Mouse (Mus musculus): ENCODE results near the gene Cln5. TPM values are rescaled to one million over a fixed set of nuclear protein-coding genes. Genes with fewer than 3 reads are reported as not detected.

The Cln5 gene
- polyA plus RNA-seq, 1 experiment from 2014 or later: 11.2 TPM

- ATAC-seq (no peak), DNase-seq (ENCODE audit: low spot score) (no peak)
- Histone ChIP-seq H3K36me3 (ENCODE audit: control insufficient read depth, insufficient read depth, low read length) (0 out of 2 replicates have a peak, but pooled peaks cover 5% of the 10 kb centered on the region), H3K27me3 (replicated peaks; ENCODE audit: control insufficient read depth, insufficient read depth, low read length) (no peaks in the 10 kb centered on the region), H3K4me1 (ENCODE audit: control insufficient read depth, insufficient read depth, low read length) (peaks cover 17% of the 10 kb centered on the region), H3K4me3 (ENCODE audit: low read depth, low read length) (no peak overlapping the region), H3K27ac (ENCODE audit: low read depth, low read length) (no peak overlapping the region), H3K9ac (ENCODE audit: low read length) (no peak overlapping the region), H3K4me2 (ENCODE audit: low read length) (peak overlapping the region; percentile 72; the same call in 1 of the 2 replicates), H3K9me3 (replicated peaks; ENCODE audit: control insufficient read depth, low read length) (no peaks in the 10 kb centered on the region)
- 82% methylated on average over 13 of the region's 13 CpGs for WGBS
These were observed 30.3 kb downstream of the Cln5 start for GRCm38 (mm10) chr14:103100296-103100695.

DNA sequence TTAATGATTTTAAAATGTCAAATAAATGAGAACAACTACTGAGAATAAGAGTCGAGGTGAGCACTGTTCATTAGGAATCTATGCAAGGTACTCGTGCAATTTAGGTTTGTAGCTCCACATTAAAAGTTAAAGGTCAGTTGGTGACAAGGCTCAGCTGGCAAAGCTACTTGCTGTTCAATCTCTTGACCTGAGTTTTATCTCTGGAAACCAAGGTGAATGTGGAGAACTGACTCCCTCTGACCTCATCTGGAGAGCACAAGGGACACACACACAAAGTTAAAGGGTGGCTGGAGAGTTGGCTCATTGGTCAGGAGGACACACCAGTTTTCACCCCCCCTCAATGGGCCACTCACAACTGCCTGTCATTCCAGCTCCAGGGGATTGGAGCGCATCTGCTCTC is 31.2 kb downstream of the Cln5 start:
- no peaks in the 10 kb centered on the region for H3K9me3 ChIP-seq (replicated peaks; ENCODE audit: control insufficient read depth, low read length)
- H3K4me1 ChIP-seq (ENCODE audit: control insufficient read depth, insufficient read depth, low read length): peaks cover 15% of the 10 kb centered on the region
- no peak overlapping the region for H3K27ac ChIP-seq (ENCODE audit: low read depth, low read length)
- 0 out of 2 replicates have a peak, but pooled peaks cover 5% of the 10 kb centered on the region for H3K36me3 ChIP-seq (ENCODE audit: control insufficient read depth, insufficient read depth, low read length)
- ATAC-seq (no peak), DNase-seq (ENCODE audit: low spot score) (no peak)
- H3K4me3 ChIP-seq (ENCODE audit: low read depth, low read length): no peak overlapping the region
- 91% methylated on average over 3 of the region's 3 CpGs for WGBS
- no peak overlapping the region for H3K4me2 ChIP-seq (ENCODE audit: low read length)
- H3K27me3 ChIP-seq (replicated peaks; ENCODE audit: control insufficient read depth, insufficient read depth, low read length): no peaks in the 10 kb centered on the region
- no peak overlapping the region for H3K9ac ChIP-seq (ENCODE audit: low read length)

- Histone ChIP-seq H3K4me2 (ENCODE audit: low read length) (no peak overlapping the region), H3K27me3 (replicated peaks; ENCODE audit: control insufficient read depth, insufficient read depth, low read length) (no peaks in the 10 kb centered on the region), H3K27ac (ENCODE audit: low read depth, low read length) (no peak overlapping the region), H3K9ac (ENCODE audit: low read length) (no peak overlapping the region), H3K4me3 (ENCODE audit: low read depth, low read length) (no peak overlapping the region), H3K36me3 (ENCODE audit: control insufficient read depth, insufficient read depth, low read length) (no peaks in the 10 kb centered on the region), H3K9me3 (replicated peaks; ENCODE audit: control insufficient read depth, low read length) (no peaks in the 10 kb centered on the region), H3K4me1 (ENCODE audit: control insufficient read depth, insufficient read depth, low read length) (peaks cover 7% of the 10 kb centered on the region)
- ATAC-seq (no peak), DNase-seq (ENCODE audit: low spot score) (no peak)
- WGBS: 59% methylated on average over 6 of the region's 6 CpGs
These were observed 32.2 kb downstream of the Cln5 start for GRCm38 (mm10) chr14:103102246-103102645.

DNA sequence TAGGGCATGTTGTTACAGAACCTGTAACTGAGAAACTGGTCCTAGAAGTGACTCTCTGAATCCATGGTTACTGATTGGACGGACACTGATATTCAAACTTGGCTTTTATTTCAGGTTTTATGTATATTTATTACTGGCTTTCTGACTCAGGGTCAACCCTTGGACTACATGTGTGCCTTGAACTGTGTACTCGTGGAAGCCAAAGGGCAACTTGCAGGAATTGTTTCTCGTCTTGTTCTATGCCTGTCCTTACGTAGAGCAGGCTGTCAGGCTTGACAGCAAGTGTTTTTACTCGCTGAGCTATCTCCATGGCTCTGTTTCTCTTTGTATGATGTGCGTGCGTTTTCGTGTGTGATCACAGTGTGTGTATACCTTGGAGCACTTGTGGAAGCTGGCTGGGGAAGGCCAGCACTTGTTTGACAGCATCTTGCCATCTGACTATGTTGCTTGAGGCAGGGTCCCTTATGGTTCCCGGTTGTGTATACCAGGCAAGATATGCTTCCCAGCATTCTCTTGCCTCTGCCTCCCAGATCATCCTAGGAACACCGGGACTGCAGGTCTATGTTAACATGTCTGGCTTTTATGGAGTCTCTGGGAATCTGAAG is 32.8 kb downstream of the Cln5 start:
- WGBS: 86% methylated on average over 10 of the region's 10 CpGs

GRCm38 (mm10) chr14:103106301-103106700 is 36.3 kb downstream of the Cln5 start:
- Histone ChIP-seq H3K36me3 (ENCODE audit: control insufficient read depth, insufficient read depth, low read length) (no peaks in the 10 kb centered on the region), H3K4me2 (ENCODE audit: low read length) (no peak overlapping the region), H3K27ac (ENCODE audit: low read depth, low read length) (no peak overlapping the region), H3K9me3 (replicated peaks; ENCODE audit: control insufficient read depth, low read length) (no peaks in the 10 kb centered on the region), H3K9ac (ENCODE audit: low read length) (no peak overlapping the region), H3K27me3 (replicated peaks; ENCODE audit: control insufficient read depth, insufficient read depth, low read length) (no peaks in the 10 kb centered on the region), H3K4me1 (ENCODE audit: control insufficient read depth, insufficient read depth, low read length) (no peaks in the 10 kb centered on the region), H3K4me3 (ENCODE audit: low read depth, low read length) (no peak overlapping the region)
- ATAC-seq: no peak
- no peak for DNase-seq (ENCODE audit: low spot score)
- 93% methylated on average over 2 of the region's 2 CpGs for WGBS

More for the DNA sequence above, 32.8 kb downstream of the Cln5 start:
- DNase-seq (ENCODE audit: low spot score): no peak
- H3K4me3 ChIP-seq (ENCODE audit: low read depth, low read length): no peak overlapping the region
- ATAC-seq: no peak
- H3K4me2 ChIP-seq (ENCODE audit: low read length): no peak overlapping the region
- peaks cover 3% of the 10 kb centered on the region for H3K4me1 ChIP-seq (ENCODE audit: control insufficient read depth, insufficient read depth, low read length)
- H3K36me3 ChIP-seq (ENCODE audit: control insufficient read depth, insufficient read depth, low read length): no peaks in the 10 kb centered on the region
- no peaks in the 10 kb centered on the region for H3K27me3 ChIP-seq (replicated peaks; ENCODE audit: control insufficient read depth, insufficient read depth, low read length)
- H3K27ac ChIP-seq (ENCODE audit: low read depth, low read length): no peak overlapping the region
- no peaks in the 10 kb centered on the region for H3K9me3 ChIP-seq (replicated peaks; ENCODE audit: control insufficient read depth, low read length)
- H3K9ac ChIP-seq (ENCODE audit: low read length): no peak overlapping the region

- no peak overlapping the region for H3K4me2 ChIP-seq (ENCODE audit: low read length)
- H3K4me1 ChIP-seq (ENCODE audit: control insufficient read depth, insufficient read depth, low read length): no peaks in the 10 kb centered on the region
- H3K4me3 ChIP-seq (ENCODE audit: low read depth, low read length): no peak overlapping the region
- peaks cover 20% of the 10 kb centered on the region for H3K36me3 ChIP-seq (ENCODE audit: control insufficient read depth, insufficient read depth, low read length)
- ATAC-seq: no peak
- no peaks in the 10 kb centered on the region for H3K27me3 ChIP-seq (replicated peaks; ENCODE audit: control insufficient read depth, insufficient read depth, low read length)
- no peak overlapping the region for H3K9ac ChIP-seq (ENCODE audit: low read length)
- no peak overlapping the region for H3K27ac ChIP-seq (ENCODE audit: low read depth, low read length)
- no peak for DNase-seq (ENCODE audit: low spot score)
- H3K9me3 ChIP-seq (replicated peaks; ENCODE audit: control insufficient read depth, low read length): no peaks in the 10 kb centered on the region
- 90% methylated on average over 4 of the region's 4 CpGs for WGBS
These were observed 40.0 kb downstream of the Cln5 start for GRCm38 (mm10) chr14:103109971-103110370.

- ATAC-seq (no peak; the same call in 1 of the 2 replicates), DNase-seq (ENCODE audit: low spot score) (peak; percentile 52)
- H3K9ac ChIP-seq (ENCODE audit: low read length): no peak overlapping the region
- H3K36me3 ChIP-seq (ENCODE audit: control insufficient read depth, insufficient read depth, low read length): peaks cover 44% of the 10 kb centered on the region
- 90% methylated on average over 3 of the region's 3 CpGs for WGBS
- H3K4me1 ChIP-seq (ENCODE audit: control insufficient read depth, insufficient read depth, low read length): no peaks in the 10 kb centered on the region
- H3K27ac ChIP-seq (ENCODE audit: low read depth, low read length): no peak overlapping the region
- H3K27me3 ChIP-seq (replicated peaks; ENCODE audit: control insufficient read depth, insufficient read depth, low read length): no peaks in the 10 kb centered on the region
- H3K4me3 ChIP-seq (ENCODE audit: low read depth, low read length): no peak overlapping the region
- no peaks in the 10 kb centered on the region for H3K9me3 ChIP-seq (replicated peaks; ENCODE audit: control insufficient read depth, low read length)
- no peak overlapping the region for H3K4me2 ChIP-seq (ENCODE audit: low read length)
These were observed 42.8 kb downstream of the Cln5 start for GRCm38 (mm10) chr14:103112606-103113363.

GRCm38 (mm10) chr14:103114994-103115670 is 45.1 kb downstream of the Cln5 start:
- H3K4me2 ChIP-seq (ENCODE audit: low read length): no peak overlapping the region
- no peak overlapping the region for H3K4me3 ChIP-seq (ENCODE audit: low read depth, low read length)
- no peak overlapping the region for H3K27ac ChIP-seq (ENCODE audit: low read depth, low read length)
- H3K4me1 ChIP-seq (ENCODE audit: control insufficient read depth, insufficient read depth, low read length): no peaks in the 10 kb centered on the region
- 96% methylated on average over 3 of the region's 3 CpGs for WGBS
- no peaks in the 10 kb centered on the region for H3K27me3 ChIP-seq (replicated peaks; ENCODE audit: control insufficient read depth, insufficient read depth, low read length)
- no peaks in the 10 kb centered on the region for H3K9me3 ChIP-seq (replicated peaks; ENCODE audit: control insufficient read depth, low read length)
- DNase-seq (ENCODE audit: low spot score) (no peak), ATAC-seq (no peak)
- peaks cover 61% of the 10 kb centered on the region for H3K36me3 ChIP-seq (ENCODE audit: control insufficient read depth, insufficient read depth, low read length)
- no peak overlapping the region for H3K9ac ChIP-seq (ENCODE audit: low read length)

- DNase-seq (ENCODE audit: low spot score) (no peak), ATAC-seq (no peak)
- Histone ChIP-seq H3K36me3 (ENCODE audit: control insufficient read depth, insufficient read depth, low read length) (peaks cover 72% of the 10 kb centered on the region), H3K27ac (ENCODE audit: low read depth, low read length) (no peak overlapping the region), H3K4me1 (ENCODE audit: control insufficient read depth, insufficient read depth, low read length) (no peaks in the 10 kb centered on the region), H3K9ac (ENCODE audit: low read length) (no peak overlapping the region), H3K9me3 (replicated peaks; ENCODE audit: control insufficient read depth, low read length) (no peaks in the 10 kb centered on the region), H3K27me3 (replicated peaks; ENCODE audit: control insufficient read depth, insufficient read depth, low read length) (no peaks in the 10 kb centered on the region), H3K4me2 (ENCODE audit: low read length) (no peak overlapping the region), H3K4me3 (ENCODE audit: low read depth, low read length) (no peak overlapping the region)
- WGBS: 84% methylated on average over 6 of the region's 6 CpGs
These were observed 55.7 kb downstream of the Cln5 start for GRCm38 (mm10) chr14:103125756-103126155.

All from forebrain, embryonic 14.5 days (tissue).